Mouse (Mus musculus) kidney, postnatal 0 days (tissue): ENCODE data around the gene Prcd. TPM values are rescaled to one million over a fixed set of nuclear protein-coding genes. Genes with fewer than 3 reads are reported as not detected.

Source experiments
- ATAC-seq: fragments of 200-750 bp; cut with Nextera tagmentation; replicated peaks from 2 replicates; pipeline ENCODE4 v1.8.0; 2017; ENCODE audit warnings: low read depth, moderate number of reproducible peaks, moderate TSS enrichment, moderate library complexity; ENCODE audit not compliant: low FRiP score
- DNase-seq: peaks from one replicate; pipeline ENCODE4 v3.0.0-alpha.2; 2016; ENCODE audit warnings: low spot score
- H3K27ac ChIP-seq: fragments of 300-500 bp; sonication (generic); 2 replicates; pipeline ENCODE4 v1.5.1; 2014; ENCODE audit warnings: mild to moderate bottlenecking
- H3K27me3 ChIP-seq: fragments of 300-500 bp; sonication (generic); 2 replicates; pipeline ENCODE4 v1.6.1; 2014; ENCODE audit warnings: low read length, mixed read lengths; ENCODE audit not compliant: insufficient read depth
- H3K36me3 ChIP-seq: fragments of 300-500 bp; sonication (generic); 2 replicates; pipeline ENCODE4 v1.6.1; 2014; ENCODE audit warnings: low read length, mixed read lengths; ENCODE audit not compliant: insufficient read depth
- H3K4me1 ChIP-seq: fragments of 300-500 bp; sonication (generic); replicated peaks from 2 replicates; pipeline ENCODE4 v1.6.1; 2014; ENCODE audit warnings: antibody characterized with exemption, low read length, mixed read lengths; ENCODE audit not compliant: insufficient read depth
- H3K4me2 ChIP-seq: fragments of 300-500 bp; sonication (generic); 2 replicates; pipeline ENCODE4 v1.6.1; 2014; ENCODE audit warnings: mild to moderate bottlenecking, low read length, moderate library complexity, mixed read lengths
- H3K4me3 ChIP-seq: fragments of 300-500 bp; sonication (generic); replicated peaks from 2 replicates; pipeline ENCODE4 v1.5.1; 2014; ENCODE audit warnings: low read depth, low read length
- H3K9ac ChIP-seq: fragments of 300-500 bp; sonication (generic); 2 replicates; pipeline ENCODE4 v1.6.1; 2014; ENCODE audit warnings: low read depth, low read length
- H3K9me3 ChIP-seq: fragments of 300-500 bp; sonication (generic); replicated peaks from 2 replicates; pipeline ENCODE4 v1.6.1; 2016; ENCODE audit warnings: low read length, inconsistent platforms, mixed read lengths
- CTCF ChIP-seq: IDR thresholded peaks from 2 replicates; pipeline ENCODE4 v1.5.1; 2016; ENCODE audit warnings: antibody characterized with exemption, low read depth, mild to moderate bottlenecking, moderate library complexity
- WGBS: fragments of 180-500 bp; shearing (Covaris S2); extraction: QIAGEN DNeasy Blood & Tissue Kit; methylation state at CpG from one replicate; pipeline ENCODE4 v1.1.7; 2014; 5-methylcytosine and 5-hydroxymethylcytosine counted together
- polyA plus RNA-seq: library from polyadenylated mRNA; unstranded; fragments of >200 nt; fragmentation: Nextera tagmentation; extraction: Ambion mirVana; gene quantifications from 2 replicates; pipeline ENCODE4 v1.2.1, GENCODE M21; 2015

Prcd gene
- polyA plus RNA-seq, 1 experiment from 2014 or later: 1.3 TPM

- Histone ChIP-seq H3K4me1 (peaks cover 19% of the 10 kb centered on the region), H3K27ac (no peak overlapping the region), H3K9ac (no peak overlapping the region), H3K4me3 (no peak overlapping the region), H3K27me3 (no peaks in the 10 kb centered on the region), H3K9me3 (no peaks in the 10 kb centered on the region), H3K36me3 (peaks cover 20% of the 10 kb centered on the region), H3K4me2 (no peak overlapping the region)
- 48% methylated on average over 13 of the region's 13 CpGs for WGBS
- TF ChIP-seq CTCF: no peak
- ATAC-seq (no peak), DNase-seq (no peak)
Observed at GRCm38 (mm10) chr11:116669787-116670365, 16.5 kb downstream of the Prcd start.

- no peak for ATAC-seq
- Histone ChIP-seq H3K27me3 (no peaks in the 10 kb centered on the region), H3K36me3 (peaks cover 22% of the 10 kb centered on the region), H3K27ac (no peak overlapping the region), H3K9me3 (no peaks in the 10 kb centered on the region), H3K4me3 (no peak overlapping the region), H3K4me2 (no peak overlapping the region; the same call in 1 of the 2 replicates), H3K4me1 (peaks cover 19% of the 10 kb centered on the region), H3K9ac (no peak overlapping the region)
- no peak for DNase-seq
- WGBS: 78% methylated on average over 7 of the region's 7 CpGs
- no peak for TF ChIP-seq CTCF
Observed at GRCm38 (mm10) chr11:116670386-116670785, 17.1 kb downstream of the Prcd start.

- no peaks in the 10 kb centered on the region for H3K9me3 ChIP-seq
- peaks cover 24% of the 10 kb centered on the region for H3K36me3 ChIP-seq
- DNase-seq (peak; percentile 97), ATAC-seq (peak; percentile 79)
- H3K4me3 ChIP-seq: peak overlapping the region; percentile 74
- TF ChIP-seq CTCF: peak; percentile 77
- peak overlapping the region; percentile 63 for H3K27ac ChIP-seq
- peak overlapping the region; percentile 83 for H3K9ac ChIP-seq
- H3K4me2 ChIP-seq: peak overlapping the region; percentile 90
- no peaks in the 10 kb centered on the region for H3K27me3 ChIP-seq
- H3K4me1 ChIP-seq: peaks cover 19% of the 10 kb centered on the region
- 1% methylated on average over 45 of the region's 45 CpGs for WGBS
Observed at GRCm38 (mm10) chr11:116671112-116671844, 17.9 kb downstream of the Prcd start.

GRCm38 (mm10) chr11:116671845-116672434, 18.6 kb downstream of the Prcd start:
- H3K36me3 ChIP-seq: peaks cover 28% of the 10 kb centered on the region
- DNase-seq: no peak
- H3K4me3 ChIP-seq: peak overlapping the region; percentile 74
- under 1% methylated on average over 24 of the region's 24 CpGs for WGBS
- peaks cover 19% of the 10 kb centered on the region for H3K4me1 ChIP-seq
- H3K9ac ChIP-seq: peak overlapping the region; percentile 83
- TF ChIP-seq CTCF: no peak
- ATAC-seq: no peak
- H3K27me3 ChIP-seq: no peaks in the 10 kb centered on the region
- H3K27ac ChIP-seq: peak overlapping the region; percentile 63
- peak overlapping the region; percentile 90 for H3K4me2 ChIP-seq
- no peaks in the 10 kb centered on the region for H3K9me3 ChIP-seq

- H3K4me1 ChIP-seq: peaks cover 19% of the 10 kb centered on the region
Observed at GRCm38 (mm10) chr11:116672595-116672994, 19.3 kb downstream of the Prcd start.

GRCm38 (mm10) chr11:116673410-116673809, 20.1 kb downstream of the Prcd start:
- Histone ChIP-seq H3K4me3 (no peak overlapping the region), H3K4me2 (peak overlapping the region; percentile 90), H3K9me3 (no peaks in the 10 kb centered on the region), H3K27ac (0 out of 2 replicates have a peak overlapping the region, but pooled peaks have one; percentile 85), H3K9ac (peak overlapping the region; percentile 35; the same call in 1 of the 2 replicates), H3K4me1 (peaks cover 19% of the 10 kb centered on the region), H3K27me3 (no peaks in the 10 kb centered on the region), H3K36me3 (peaks cover 32% of the 10 kb centered on the region)
- no peak for TF ChIP-seq CTCF
- no peak for ATAC-seq
- DNase-seq: no peak
- 72% methylated on average over 2 of the region's 2 CpGs for WGBS

More at GRCm38 (mm10) chr11:116672595-116672994, 19.3 kb downstream of the Prcd start:
- H3K4me3 ChIP-seq: peak overlapping the region; percentile 74
- peak overlapping the region; percentile 83 for H3K9ac ChIP-seq
- 11% methylated on average over 7 of the region's 7 CpGs for WGBS
- ATAC-seq (no peak), DNase-seq (no peak)
- peak overlapping the region; percentile 63; the same call in 1 of the 2 replicates for H3K27ac ChIP-seq
- H3K36me3 ChIP-seq: peaks cover 32% of the 10 kb centered on the region
- H3K27me3 ChIP-seq: no peaks in the 10 kb centered on the region
- H3K4me2 ChIP-seq: peak overlapping the region; percentile 90
- no peaks in the 10 kb centered on the region for H3K9me3 ChIP-seq
- TF ChIP-seq CTCF: 0 out of 2 replicates have a peak, but pooled peaks have one; percentile 4
